Mouse (Mus musculus) cerebellum, adult 9-10 months (tissue): ENCODE data around the gene Cldn15.

Experiments
- DNase-seq: peaks from one replicate; pipeline ENCODE4 v3.0.0; 2022

Cldn15 gene

GRCm38 (mm10) chr5:136984828-136985227, 18.4 kb downstream of the Cldn15 start:
- DNase-seq, result peak; percentile 23

GRCm38 (mm10) chr5:136986695-136987137, 20.3 kb downstream of the Cldn15 start, which contains the start of gene Plod3:
Gene Plod3, plus strand, starts transcription at chr5:136987019.
- peak; percentile 98 for DNase-seq

DNA sequence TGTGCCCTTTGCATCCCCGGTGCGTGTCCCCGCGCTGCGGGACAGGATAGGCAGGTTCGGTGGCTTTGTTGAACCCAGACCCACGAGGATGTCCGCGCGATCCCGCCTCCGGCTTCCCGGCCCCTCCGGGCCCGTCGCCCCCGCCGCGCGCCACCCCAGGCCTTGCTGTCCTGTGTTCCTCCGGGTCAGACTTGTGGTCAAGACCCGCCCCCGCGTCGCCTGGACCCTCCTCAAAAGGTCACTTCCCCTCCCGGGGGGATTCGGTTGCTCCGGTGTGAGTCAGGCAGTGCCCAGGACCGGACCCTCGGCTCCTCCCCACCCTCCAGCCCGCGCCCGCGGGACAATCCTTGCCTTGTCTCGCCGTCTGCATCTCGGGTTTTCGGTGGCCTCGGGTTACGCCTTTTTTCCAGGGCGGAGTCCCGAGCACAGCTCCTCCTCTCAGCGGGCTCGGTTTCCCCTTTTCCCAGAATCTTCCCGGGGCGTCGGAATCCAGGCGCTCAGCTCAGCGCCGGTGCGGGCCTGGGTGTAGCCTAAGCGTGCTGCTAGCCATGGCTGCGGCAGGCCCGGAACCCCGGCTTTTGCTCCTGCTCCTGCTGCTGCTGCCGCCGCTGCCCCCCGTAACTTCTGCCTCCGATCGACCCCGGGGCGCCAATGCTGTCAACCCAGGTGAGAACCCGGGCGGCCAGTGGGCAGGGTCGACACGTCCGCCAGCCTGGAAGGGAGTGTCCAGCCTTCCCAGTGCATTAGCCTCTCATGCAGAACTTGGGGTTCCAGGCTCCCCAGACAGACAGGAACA, 20.9 kb downstream of the Cldn15 start:
- peak; percentile 85 for DNase-seq

DNA sequence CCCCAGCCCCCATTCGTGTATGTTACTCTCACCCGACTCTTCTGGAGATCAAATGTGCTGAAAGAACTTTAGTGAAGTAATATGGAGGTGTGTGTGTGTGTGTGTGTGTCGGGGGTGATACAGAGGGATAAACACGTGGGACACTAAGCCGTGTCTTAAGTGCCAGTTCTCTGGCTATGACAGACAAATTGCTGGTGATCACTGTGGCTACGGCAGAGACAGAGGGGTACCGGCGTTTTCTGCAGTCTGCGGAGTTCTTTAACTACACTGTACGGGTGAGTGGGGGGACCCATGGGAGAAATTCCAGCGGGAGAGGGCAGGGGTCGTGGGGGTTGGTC, 21.5 kb downstream of the Cldn15 start, which contains the start of gene Znhit1:
TSS of gene Znhit1 (minus strand) at position 88 of the 338 bp plus-strand sequence.
- no peak for DNase-seq

DNA sequence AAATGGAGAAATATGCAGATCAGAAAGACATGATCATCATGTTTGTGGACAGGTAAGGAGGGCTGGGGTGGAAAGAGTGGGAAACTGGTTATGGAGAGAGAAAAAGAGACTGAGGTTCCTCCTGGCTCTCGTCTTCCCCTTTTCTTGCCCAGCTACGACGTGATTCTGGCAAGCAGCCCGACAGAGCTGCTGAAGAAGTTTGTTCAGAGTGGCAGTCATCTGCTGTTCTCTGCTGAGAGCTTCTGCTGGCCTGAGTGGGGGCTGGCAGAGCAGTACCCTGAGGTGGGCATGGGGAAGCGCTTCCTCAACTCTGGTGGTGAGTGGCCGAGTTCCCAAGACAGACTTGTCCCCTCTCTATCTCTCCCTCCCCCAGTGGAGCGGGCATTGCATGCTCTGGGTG, 22.0 kb downstream of the Cldn15 start:
- peak; percentile 46 for DNase-seq

DNA sequence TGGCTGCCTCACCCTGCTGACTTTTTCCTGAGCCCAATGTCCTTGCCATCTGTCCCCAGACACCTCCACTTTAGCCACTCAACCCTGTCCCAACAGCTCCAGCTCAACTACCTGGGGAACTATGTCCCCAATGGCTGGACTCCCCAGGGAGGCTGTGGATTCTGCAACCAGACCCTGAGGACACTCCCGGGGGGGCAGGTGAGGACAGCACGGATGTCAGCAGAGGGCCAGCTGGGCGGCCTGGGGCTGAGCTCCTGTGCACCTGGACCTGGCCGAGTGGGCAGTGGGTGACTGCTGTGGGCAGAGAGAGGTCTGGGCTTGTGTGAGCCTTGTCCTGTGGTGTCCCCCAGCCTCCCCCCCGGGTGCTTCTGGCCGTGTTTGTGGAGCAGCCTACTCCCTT, 23.4 kb downstream of the Cldn15 start:
- peak; percentile 31 for DNase-seq

DNA sequence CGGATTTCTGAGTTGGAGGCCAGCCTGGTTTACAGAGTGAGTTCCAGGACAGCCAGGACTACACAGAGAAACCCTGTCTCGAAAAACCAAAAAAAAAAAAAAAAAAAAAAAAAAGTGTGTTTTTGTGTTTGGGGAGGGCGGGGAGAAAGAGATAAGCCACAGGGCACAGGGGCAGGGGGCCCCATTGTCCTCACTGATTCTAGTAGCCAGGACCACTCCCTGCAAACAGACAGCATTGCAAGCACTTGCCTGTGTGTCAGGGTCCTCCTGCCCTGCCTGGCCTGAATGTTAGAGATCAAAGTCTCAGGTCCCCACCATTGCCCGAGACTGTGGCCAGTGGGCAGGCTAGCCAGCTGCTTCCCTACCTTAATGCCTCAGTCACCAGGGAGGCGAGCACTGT, 33.0 kb downstream of the Cldn15 start:
- no peak for DNase-seq

DNA sequence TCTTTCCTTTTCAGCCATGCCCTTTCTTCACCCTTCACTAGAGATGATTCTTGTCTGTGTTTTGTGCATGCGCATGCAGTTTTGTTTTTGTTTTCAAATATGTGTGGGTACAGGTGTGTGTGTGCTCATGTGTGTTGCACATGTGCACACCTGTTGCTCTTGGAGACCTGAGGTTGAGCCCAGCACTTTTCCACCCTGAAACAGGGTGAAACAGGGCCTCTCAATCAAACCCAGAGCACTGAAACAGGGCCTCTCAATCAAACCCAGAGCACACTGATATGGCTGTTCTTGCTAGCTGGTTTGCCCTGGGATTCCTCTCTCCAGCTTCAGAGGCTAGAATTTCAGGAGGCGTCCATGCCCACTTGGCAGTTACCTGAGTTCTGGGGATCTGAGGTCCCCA, 34.2 kb downstream of the Cldn15 start:
- DNase-seq, result no peak

DNA sequence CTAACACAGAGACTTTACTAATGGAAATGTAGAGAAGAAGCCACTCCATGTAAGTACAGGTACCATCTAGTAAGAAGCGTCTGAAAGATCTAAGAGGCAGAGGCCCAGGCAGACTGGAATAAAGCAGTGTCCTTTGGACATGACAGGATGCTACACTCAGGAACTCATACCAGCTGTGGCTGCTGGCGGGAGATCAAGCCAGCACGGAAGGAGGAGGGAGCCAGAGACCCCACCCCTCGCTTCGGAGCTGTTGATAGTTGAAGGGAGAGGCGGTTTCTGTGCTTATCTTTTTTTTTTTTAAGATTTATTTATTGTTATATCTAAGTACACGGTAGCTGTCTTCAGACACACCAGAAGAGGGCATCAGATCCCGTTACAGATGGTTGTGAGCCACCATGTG, 40.9 kb downstream of the Cldn15 start:
- no peak for DNase-seq

GRCm38 (mm10) chr5:137009988-137010387, 43.6 kb downstream of the Cldn15 start:
- DNase-seq, result peak; percentile 40

- no peak for DNase-seq
These were observed 46.1 kb downstream of the Cldn15 start for GRCm38 (mm10) chr5:137012401-137012950.

- no peak for DNase-seq
These were observed 49.5 kb downstream of the Cldn15 start for GRCm38 (mm10) chr5:137015913-137016312.

DNA sequence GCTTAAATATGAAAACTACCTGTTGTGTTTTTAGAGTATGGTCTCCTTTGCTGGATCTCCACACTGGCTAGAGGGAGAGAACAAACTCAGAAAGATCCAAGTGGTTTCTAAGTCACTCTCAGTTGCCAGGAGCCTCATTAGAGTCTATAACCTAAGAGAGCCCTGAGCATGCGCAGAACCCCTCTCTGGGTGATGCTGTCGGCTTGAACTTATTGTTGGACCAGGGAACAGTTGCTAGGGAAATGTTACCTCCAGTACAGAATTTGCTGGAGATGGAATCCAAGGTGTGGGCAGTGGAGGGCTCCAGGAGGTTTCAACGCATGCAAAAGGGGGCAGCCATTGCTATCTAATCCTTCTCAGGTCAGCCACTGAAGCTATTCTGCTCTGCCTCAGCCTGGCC, 57.9 kb downstream of the Cldn15 start:
- no peak for DNase-seq

DNA sequence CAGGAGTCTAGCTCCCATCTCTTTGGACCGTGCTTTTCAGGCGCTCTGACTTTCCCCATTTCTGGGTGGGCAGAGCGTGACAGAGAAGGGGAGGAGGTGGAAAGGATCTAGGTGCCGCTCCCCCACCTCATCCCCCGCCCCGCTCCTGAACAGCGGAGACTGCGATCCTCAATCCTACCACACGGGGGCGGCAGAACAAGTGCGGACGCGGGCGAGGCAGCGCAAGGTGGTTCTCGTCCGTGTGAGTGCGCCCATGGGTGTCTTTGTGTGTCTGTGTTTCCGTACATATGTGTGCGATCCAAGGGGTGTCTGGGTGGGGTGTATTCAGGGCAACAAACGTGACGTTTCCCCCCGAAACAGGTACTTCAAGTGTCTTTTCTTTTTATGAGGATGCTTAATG, 58.7 kb downstream of the Cldn15 start:
- peak; percentile 74 for DNase-seq
